Mouse (Mus musculus) hindbrain, embryonic 16.5 days (tissue): Measurements from ENCODE around the gene Wdr20. TPM values are rescaled to one million over a fixed set of nuclear protein-coding genes. Genes with fewer than 3 reads are reported as not detected.
"Not testable (repeated sequence)": the region's sequence is repeated elsewhere in the genome, so short reads cannot be mapped to it uniquely, and the experiment has no call there.

Experiments used
- ATAC-seq: fragments of 200-750 bp; cut with Nextera tagmentation; 2 replicates; pipeline ENCODE4 v1.8.0; 2017; ENCODE audit warnings: moderate TSS enrichment, moderate library complexity
- H3K27ac ChIP-seq: fragments of 300-500 bp; sonication (generic); 2 replicates; pipeline ENCODE4 v1.5.1; 2014; ENCODE audit warnings: low read depth, mild to moderate bottlenecking, control low read depth, low read length, moderate library complexity
- H3K27me3 ChIP-seq: fragments of 300-500 bp; sonication (generic); replicated peaks from 2 replicates; pipeline ENCODE4 v1.6.1; 2014; ENCODE audit warnings: low read length; ENCODE audit not compliant: control insufficient read depth, insufficient read depth
- H3K36me3 ChIP-seq: fragments of 300-500 bp; sonication (generic); 2 replicates; pipeline ENCODE4 v1.6.1; 2014; ENCODE audit warnings: mild to moderate bottlenecking, low read length, moderate library complexity, mixed read lengths; ENCODE audit not compliant: control insufficient read depth, insufficient read depth
- H3K4me1 ChIP-seq: fragments of 300-500 bp; sonication (generic); 2 replicates; pipeline ENCODE4 v1.6.1; 2014; ENCODE audit warnings: low read depth, low read length; ENCODE audit not compliant: control insufficient read depth, insufficient read depth
- H3K4me2 ChIP-seq: fragments of 300-500 bp; sonication (generic); 2 replicates; pipeline ENCODE4 v1.6.1; 2014; ENCODE audit warnings: mild to moderate bottlenecking, low read length, control low read depth, moderate library complexity
- H3K4me3 ChIP-seq: fragments of 300-500 bp; sonication (generic); 2 replicates; pipeline ENCODE4 v1.5.1; 2014; ENCODE audit warnings: mild to moderate bottlenecking, low read length, control low read depth, moderate library complexity
- H3K9ac ChIP-seq: fragments of 300-500 bp; sonication (generic); 2 replicates; pipeline ENCODE4 v1.6.1; 2014; ENCODE audit warnings: low read depth, mild to moderate bottlenecking, control low read depth, low read length, moderate library complexity
- H3K9me3 ChIP-seq: fragments of 300-500 bp; sonication (generic); 2 replicates; pipeline ENCODE4 v1.6.1; 2014; ENCODE audit warnings: mild to moderate bottlenecking, low read length, moderate library complexity; ENCODE audit not compliant: control insufficient read depth
- WGBS: fragments of 180-500 bp; shearing (Covaris S2); extraction: QIAGEN DNeasy Blood & Tissue Kit; methylation state at CpG from one replicate; pipeline ENCODE4 v1.1.7; 2014; 5-methylcytosine and 5-hydroxymethylcytosine counted together
- polyA plus RNA-seq: library from polyadenylated mRNA; unstranded; fragments of >200 nt; fragmentation: Nextera tagmentation; extraction: Ambion mirVana; gene quantifications from 2 replicates; pipeline ENCODE4 v1.2.1, GENCODE M21; 2015

Gene Wdr20
- polyA plus RNA-seq, 1 experiment from 2014 or later = 23.0 TPM

DNA sequence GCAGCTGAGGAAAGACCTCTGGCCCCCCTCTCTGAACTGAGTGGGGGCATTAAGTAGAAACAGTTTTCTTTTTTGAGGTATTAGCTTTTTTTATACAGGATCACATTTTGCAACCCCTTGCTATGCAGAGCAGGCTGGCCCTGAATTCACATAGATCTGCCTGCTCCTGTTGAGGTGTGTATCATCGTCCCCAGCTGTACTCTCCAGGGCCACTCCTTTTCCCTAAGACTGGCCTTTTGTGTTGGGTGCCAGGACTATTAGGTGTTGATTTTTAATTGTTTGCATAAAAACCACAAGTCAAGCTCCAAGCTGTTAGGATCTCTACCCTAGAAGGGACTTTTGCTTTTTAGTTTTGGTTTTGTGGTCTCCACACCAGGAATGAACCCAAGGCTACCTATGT lies 39.7 kb upstream of the Wdr20 start:
- peaks cover 6% of the 10 kb centered on the region; the same call in 1 of the 2 replicates for H3K36me3 ChIP-seq
- H3K4me3 ChIP-seq = no peak overlapping the region
- no peak for ATAC-seq
- no peak overlapping the region for H3K27ac ChIP-seq
- no peak overlapping the region for H3K4me2 ChIP-seq
- H3K9ac ChIP-seq = no peak overlapping the region
- H3K4me1 ChIP-seq = peaks cover 12% of the 10 kb centered on the region
- 95% methylated on average over 1 of the region's 1 CpGs for whole genome bisulfite sequencing
- H3K9me3 ChIP-seq = no peaks in the 10 kb centered on the region
- H3K27me3 ChIP-seq = no peaks in the 10 kb centered on the region

DNA sequence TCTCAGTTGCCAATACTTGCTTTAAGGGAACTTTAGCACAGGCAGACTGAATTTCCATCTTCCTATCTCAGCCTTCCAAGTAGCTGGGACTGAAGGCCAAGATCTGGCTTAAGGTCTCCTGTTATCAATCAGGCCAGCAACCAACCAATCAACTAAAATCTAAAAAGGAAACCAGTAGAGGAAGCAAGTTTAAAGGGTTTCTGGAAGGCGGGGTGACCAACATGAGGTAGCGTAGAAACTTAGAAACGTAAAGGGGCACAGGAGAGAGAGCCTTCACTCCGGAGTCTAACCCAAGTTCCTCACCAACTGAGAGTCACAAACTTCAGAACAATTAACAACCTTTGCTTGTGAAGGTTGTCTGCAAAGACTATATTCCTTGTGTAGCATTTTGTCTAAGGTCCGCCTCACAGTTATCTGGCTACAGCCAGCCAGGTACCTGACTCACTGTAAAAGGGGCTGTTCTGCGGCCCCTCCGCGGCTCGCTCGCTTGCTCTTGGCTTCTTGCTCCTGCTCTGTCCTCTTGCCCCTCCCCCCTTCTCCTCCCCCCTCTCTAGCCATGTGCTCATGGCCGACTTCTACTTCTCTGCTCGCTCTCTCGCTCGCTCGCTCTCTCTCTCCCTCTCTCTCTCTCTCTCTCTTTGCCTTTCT lies 39.1 kb upstream of the Wdr20 start:
- H3K36me3 ChIP-seq = peaks cover 4% of the 10 kb centered on the region; the same call in 1 of the 2 replicates

DNA sequence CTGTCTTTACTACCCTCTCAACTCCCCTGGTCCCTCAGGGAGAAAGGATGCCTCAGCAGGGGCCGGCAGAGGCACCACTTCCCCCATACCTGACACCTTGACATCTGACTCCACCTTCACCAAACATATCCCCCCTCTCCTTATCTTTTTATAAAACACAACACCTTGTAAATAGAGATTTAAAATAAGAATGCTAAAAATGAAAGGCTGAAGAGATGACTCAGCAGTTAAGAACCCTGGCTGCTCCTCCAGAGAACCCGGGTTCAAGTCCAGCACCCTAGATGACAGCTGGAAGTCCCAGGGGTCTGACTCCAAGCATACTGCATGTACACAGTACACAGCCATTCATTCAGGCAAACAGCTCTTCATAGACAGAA lies 38.6 kb upstream of the Wdr20 start:
- H3K4me3 ChIP-seq = no peak overlapping the region
- no peak overlapping the region for H3K9ac ChIP-seq
- no peaks in the 10 kb centered on the region for H3K9me3 ChIP-seq
- peaks cover 4% of the 10 kb centered on the region; the same call in 1 of the 2 replicates for H3K36me3 ChIP-seq
- no peak overlapping the region for H3K27ac ChIP-seq
- H3K27me3 ChIP-seq = no peaks in the 10 kb centered on the region
- ATAC-seq = no peak
- peaks cover 12% of the 10 kb centered on the region for H3K4me1 ChIP-seq
- H3K4me2 ChIP-seq = no peak overlapping the region
- 52% methylated on average over 2 of the region's 2 CpGs for WGBS

More for the DNA sequence above, 39.1 kb upstream of the Wdr20 start:
- Histone ChIP-seq H3K9me3 (no peaks in the 10 kb centered on the region), H3K4me2 (no peak overlapping the region), H3K9ac (no peak overlapping the region), H3K27ac (no peak overlapping the region), H3K27me3 (no peaks in the 10 kb centered on the region), H3K4me1 (peaks cover 12% of the 10 kb centered on the region), H3K4me3 (no peak overlapping the region)
- 48% methylated on average over 15 of the region's 15 CpGs for WGBS
- no peak for ATAC-seq

DNA sequence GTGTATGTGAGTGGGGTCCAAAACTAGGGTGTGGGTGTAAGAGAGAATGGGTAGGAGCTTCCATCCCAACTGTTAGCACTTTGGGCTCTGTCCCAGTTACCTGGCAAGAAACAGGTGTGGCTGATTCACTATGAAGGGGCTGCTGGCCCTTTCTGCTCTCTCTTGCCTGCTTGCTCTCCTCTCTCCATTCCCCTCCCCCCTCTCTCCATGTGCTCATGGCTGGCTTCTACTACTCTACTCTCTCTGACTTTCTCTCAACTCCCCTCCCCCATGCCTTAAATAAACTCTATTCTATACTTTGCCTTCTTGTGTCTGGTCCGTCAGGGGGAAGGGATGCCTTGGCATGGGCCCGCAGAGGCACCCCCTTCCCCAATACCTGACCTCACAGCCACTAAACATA lies 37.0 kb upstream of the Wdr20 start:
- no peak overlapping the region for H3K4me3 ChIP-seq
- WGBS = 77% methylated on average over 2 of the region's 2 CpGs
- H3K9me3 ChIP-seq = no peaks in the 10 kb centered on the region
- peaks cover 4% of the 10 kb centered on the region for H3K4me1 ChIP-seq
- no peaks in the 10 kb centered on the region for H3K27me3 ChIP-seq
- H3K36me3 ChIP-seq = no peaks in the 10 kb centered on the region
- no peak overlapping the region for H3K27ac ChIP-seq
- no peak overlapping the region for H3K4me2 ChIP-seq
- no peak for ATAC-seq
- H3K9ac ChIP-seq = no peak overlapping the region

DNA sequence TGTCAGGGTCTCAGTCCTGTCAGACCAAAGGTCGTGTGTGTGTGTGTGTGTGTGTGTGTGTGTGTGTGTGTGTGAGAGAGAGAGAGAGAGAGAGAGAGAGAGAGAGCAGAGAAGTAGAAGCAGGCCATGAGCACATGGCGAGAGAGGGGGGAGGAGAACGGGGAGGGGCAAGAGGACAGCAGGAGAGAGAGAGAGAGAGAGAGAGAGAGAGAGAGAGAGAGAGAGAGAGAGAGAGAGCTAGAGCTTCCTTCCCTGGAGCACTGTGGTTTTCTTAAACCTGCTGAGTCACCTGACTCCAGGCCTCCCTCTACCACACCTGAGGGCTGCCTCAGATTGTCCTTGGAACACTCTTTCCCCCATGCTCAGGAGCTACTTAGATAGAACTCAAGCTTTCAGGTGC lies 36.4 kb upstream of the Wdr20 start:
- WGBS = 22% methylated on average over 3 of the region's 3 CpGs
- H3K27ac ChIP-seq, H3K4me3 ChIP-seq, H3K36me3 ChIP-seq, H3K4me2 ChIP-seq, H3K9me3 ChIP-seq, H3K9ac ChIP-seq, ATAC-seq, H3K27me3 ChIP-seq: not testable (repeated sequence)
- peaks cover 10% of the 10 kb centered on the region for H3K4me1 ChIP-seq

DNA sequence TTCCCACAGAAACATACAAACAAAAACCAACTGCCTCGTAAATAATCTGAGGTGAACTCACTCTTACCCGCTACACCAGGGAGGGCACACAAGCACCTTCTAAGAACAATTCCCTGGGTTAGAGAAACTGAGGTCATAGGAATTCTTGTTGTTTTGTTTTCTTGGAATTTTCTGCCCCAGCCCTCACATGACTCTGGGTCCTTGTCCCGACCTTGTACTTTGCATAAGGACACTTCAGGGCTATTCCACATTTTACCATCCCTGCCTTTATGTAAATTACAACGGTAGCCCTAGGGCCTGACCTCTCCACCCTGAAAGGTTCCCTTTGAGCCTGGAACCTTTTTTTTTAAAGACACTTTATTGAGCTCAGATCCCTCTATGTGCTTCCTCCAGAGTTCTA lies 35.2 kb upstream of the Wdr20 start, which contains the start of gene Hsp90aa1:
TSS of gene Hsp90aa1 (minus strand) at position 173 of the 400 bp plus-strand sequence.
- H3K9me3 ChIP-seq = no peaks in the 10 kb centered on the region
- peaks cover 11% of the 10 kb centered on the region for H3K4me1 ChIP-seq
- no peak within 1 kb of the TSS for H3K9ac ChIP-seq
- no peaks in the 10 kb centered on the region for H3K36me3 ChIP-seq
- H3K27me3 ChIP-seq = no peaks in the 10 kb centered on the region
- peak within 1 kb of the TSS; percentile 5; the same call in 1 of the 2 replicates for H3K4me2 ChIP-seq
- no peak within 1 kb of the TSS for H3K4me3 ChIP-seq
- H3K27ac ChIP-seq = no peak within 1 kb of the TSS
- no peak for ATAC-seq
- WGBS = 50% methylated on average over 4 of the region's 4 CpGs

DNA sequence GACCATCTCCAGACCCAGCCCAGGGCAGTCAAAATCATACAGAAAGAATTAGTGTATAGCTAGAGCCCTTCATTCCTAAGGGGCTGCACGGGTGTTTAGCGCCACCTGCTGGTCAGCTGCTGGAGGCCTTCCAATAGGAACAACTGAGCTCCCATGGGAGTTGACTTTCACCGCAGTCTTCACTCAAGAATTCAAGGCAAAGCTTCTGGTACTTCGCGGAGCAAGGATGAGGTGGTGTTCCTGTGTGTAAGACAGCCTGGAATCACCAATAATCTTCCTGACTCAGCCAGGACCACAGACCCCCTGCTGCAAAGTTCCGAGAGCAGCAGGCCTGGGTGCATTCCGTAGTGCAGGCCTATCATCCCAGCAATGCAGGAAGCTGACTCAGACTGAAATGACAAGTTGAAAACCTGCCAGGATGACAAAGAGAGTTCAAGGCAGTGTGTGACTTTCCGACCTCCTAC lies 34.7 kb upstream of the Wdr20 start:
- no peaks in the 10 kb centered on the region for H3K36me3 ChIP-seq
- peaks cover 11% of the 10 kb centered on the region for H3K4me1 ChIP-seq
- no peak overlapping the region for H3K27ac ChIP-seq
- peak; percentile 37; the same call in 1 of the 2 replicates for ATAC-seq
- no peak overlapping the region for H3K9ac ChIP-seq
- H3K9me3 ChIP-seq = no peaks in the 10 kb centered on the region
- 29% methylated on average over 8 of the region's 8 CpGs for WGBS
- H3K4me3 ChIP-seq = no peak overlapping the region
- peak overlapping the region; percentile 5; the same call in 1 of the 2 replicates for H3K4me2 ChIP-seq
- H3K27me3 ChIP-seq = no peaks in the 10 kb centered on the region

DNA sequence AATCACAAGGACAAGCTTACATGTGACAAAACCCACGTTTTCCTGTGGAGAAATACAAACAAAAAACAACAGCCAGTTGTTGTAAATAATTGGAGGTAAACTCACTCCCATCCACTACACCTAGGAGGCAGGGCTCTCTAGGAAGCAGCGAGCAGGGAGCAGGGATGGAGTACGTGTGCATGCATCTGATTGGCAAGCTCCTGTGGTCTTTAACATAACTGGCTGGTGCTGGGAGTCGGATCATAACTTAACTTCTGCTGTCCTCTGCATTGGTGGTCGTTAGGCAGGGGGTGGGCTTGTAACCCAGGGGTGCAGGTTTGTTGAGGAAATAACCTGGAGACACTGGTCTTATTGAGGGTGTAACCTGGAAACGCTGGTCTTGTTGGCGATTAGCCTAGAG lies 34.1 kb upstream of the Wdr20 start:
- ATAC-seq = no peak
- H3K4me1 ChIP-seq = peaks cover 11% of the 10 kb centered on the region

DNA sequence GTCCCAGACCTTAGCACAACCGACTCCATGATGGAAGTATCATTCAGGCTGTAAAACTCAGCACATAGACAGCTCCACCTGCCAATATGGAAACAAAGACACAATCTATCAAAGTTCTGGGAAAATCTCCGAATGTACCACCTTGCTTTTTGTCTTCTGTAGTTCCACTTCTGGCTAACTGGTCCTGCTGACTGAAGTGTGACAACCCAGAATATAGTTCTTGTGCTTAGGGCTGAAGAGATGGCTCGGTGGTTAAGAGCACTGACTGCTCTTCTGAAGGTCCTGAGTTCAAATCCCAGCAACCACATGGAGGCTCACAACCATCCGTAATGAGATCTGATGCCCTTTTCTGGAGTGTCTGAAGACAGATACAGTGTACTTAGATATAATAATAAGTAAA lies 32.3 kb upstream of the Wdr20 start:
- not testable (repeated sequence) for H3K4me2 ChIP-seq
- peaks cover 11% of the 10 kb centered on the region for H3K4me1 ChIP-seq

More for the DNA sequence above, 34.1 kb upstream of the Wdr20 start:
- WGBS = 73% methylated on average over 7 of the region's 7 CpGs
- H3K36me3 ChIP-seq = no peaks in the 10 kb centered on the region
- H3K9ac ChIP-seq = no peak overlapping the region
- no peak overlapping the region for H3K4me2 ChIP-seq
- no peak overlapping the region for H3K4me3 ChIP-seq
- no peak overlapping the region for H3K27ac ChIP-seq
- no peaks in the 10 kb centered on the region for H3K27me3 ChIP-seq
- no peaks in the 10 kb centered on the region for H3K9me3 ChIP-seq

More for the DNA sequence above, 32.3 kb upstream of the Wdr20 start:
- WGBS = 84% methylated on average over 4 of the region's 4 CpGs
- H3K36me3 ChIP-seq, H3K9ac ChIP-seq, H3K9me3 ChIP-seq, H3K27me3 ChIP-seq, H3K4me3 ChIP-seq, ATAC-seq, H3K27ac ChIP-seq: not testable (repeated sequence)
